Mouse (Mus musculus) ES-Bruce4 (cell line): ENCODE measurements around the gene Ints14.

ENCODE experiments used
- CTCF ChIP-seq: IDR thresholded peaks from one replicate; pipeline ENCODE4 v1.8.1; 2011; ENCODE audit warnings: low read depth, low read length
- EP300 ChIP-seq: IDR thresholded peaks from 2 replicates; pipeline ENCODE4 v1.6.1; 2011; ENCODE audit warnings: low read depth, low read length; ENCODE audit not compliant: insufficient read depth
- POLR2A ChIP-seq: IDR thresholded peaks from one replicate; pipeline ENCODE4 v1.8.1; 2011; ENCODE audit warnings: low read length; ENCODE audit not compliant: insufficient read depth

- TF ChIP-seq POLR2A (no peak), CTCF (no peak), EP300 (no peak)
Observed at GRCm38 (mm10) chr9:65023447-65023846, 62.7 kb downstream of the Ints14 start.
